Mouse (Mus musculus) ovary, postnatal 14 days (tissue): ENCODE results near the gene Xcl1.
A peak's percentile ranks its signal among the peaks of the same experiment; 100 is the strongest.

ENCODE experiments used
- DNase-seq: peaks from one replicate; pipeline ENCODE4 v3.0.0; 2022; ENCODE audit warnings: low spot score

Gene Xcl1

GRCm38 (mm10) chr1:164905047-164905446 is 30.3 kb downstream of the Xcl1 start:
- peak; percentile 44 for DNase-seq

- no peak for DNase-seq
These were observed 34.6 kb downstream of the Xcl1 start for GRCm38 (mm10) chr1:164900696-164901095.

- no peak for DNase-seq
These were observed 35.1 kb downstream of the Xcl1 start for GRCm38 (mm10) chr1:164900226-164900625.

- DNase-seq = no peak
These were observed 35.8 kb downstream of the Xcl1 start for GRCm38 (mm10) chr1:164899506-164899905.

- DNase-seq = peak; percentile 54
These were observed 36.4 kb downstream of the Xcl1 start for GRCm38 (mm10) chr1:164898846-164899351.

- DNase-seq = no peak
These were observed 38.0 kb downstream of the Xcl1 start for GRCm38 (mm10) chr1:164897163-164897817.

- no peak for DNase-seq
These were observed 38.8 kb downstream of the Xcl1 start for GRCm38 (mm10) chr1:164896211-164897145.

- DNase-seq = no peak
These were observed 39.5 kb downstream of the Xcl1 start for GRCm38 (mm10) chr1:164895806-164896205.

GRCm38 (mm10) chr1:164890366-164890765 is 45.0 kb downstream of the Xcl1 start:
- no peak for DNase-seq

- DNase-seq = no peak
These were observed 46.8 kb downstream of the Xcl1 start for GRCm38 (mm10) chr1:164888563-164888962.

GRCm38 (mm10) chr1:164887775-164888174 is 47.6 kb downstream of the Xcl1 start:
- no peak for DNase-seq

GRCm38 (mm10) chr1:164881891-164882290 is 53.4 kb downstream of the Xcl1 start:
- no peak for DNase-seq
